Mouse (Mus musculus) mesoderm, embryonic 11.5 days (tissue): ENCODE data around the gene Zfp334.

Experiments used
- DNase-seq: peaks from one replicate; pipeline ENCODE4 v3.0.0-alpha.2; 2012; ENCODE audit warnings: low read depth, low spot score

Gene Zfp334

GRCm38 (mm10) chr2:165376001-165376400 lies 12.1 kb downstream of the Zfp334 start:
- DNase-seq = no peak

GRCm38 (mm10) chr2:165375478-165375877 lies 12.6 kb downstream of the Zfp334 start:
- no peak for DNase-seq

DNA sequence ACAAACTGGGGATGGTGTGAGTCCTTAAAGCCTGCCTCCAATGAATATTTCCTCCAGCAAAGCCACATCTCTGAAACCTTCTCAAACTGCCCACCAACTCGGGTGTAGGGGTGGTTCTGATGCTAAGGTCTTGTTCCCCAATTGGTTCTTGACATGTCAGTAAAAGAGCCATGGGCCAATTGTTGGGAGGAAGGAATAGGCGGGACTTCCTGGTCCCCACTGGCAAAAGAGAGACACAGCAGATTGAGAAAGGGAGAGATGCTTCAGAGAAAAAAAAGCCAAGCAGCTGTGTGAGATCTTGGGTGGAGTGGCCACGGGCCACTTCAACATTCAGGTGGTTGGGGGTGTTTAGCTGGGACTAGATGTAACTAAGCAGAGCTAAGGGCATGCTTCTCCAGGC lies 17.0 kb downstream of the Zfp334 start:
- no peak for DNase-seq

GRCm38 (mm10) chr2:165370348-165370747 lies 17.7 kb downstream of the Zfp334 start:
- DNase-seq = no peak

DNA sequence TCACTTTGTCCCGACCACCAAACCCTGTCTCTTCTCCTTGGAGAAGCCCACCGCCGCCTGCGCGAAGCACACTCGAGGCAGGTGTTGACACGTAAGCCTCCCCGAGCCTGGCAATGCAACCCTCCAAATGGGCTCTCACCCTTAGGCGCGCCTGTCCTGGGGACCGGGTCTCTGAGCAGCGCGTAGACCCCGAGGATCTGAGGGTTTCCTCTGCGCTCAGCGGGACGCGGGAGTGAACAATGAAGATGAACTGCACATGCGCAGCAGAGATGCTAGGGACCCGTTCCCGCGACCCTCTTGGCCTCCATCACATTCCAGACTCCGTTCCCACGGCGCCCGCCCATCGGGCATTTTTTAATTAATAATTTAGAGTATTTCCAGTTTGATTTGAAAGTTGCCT lies 19.6 kb downstream of the Zfp334 start, which contains the start of gene Zfp663:
Gene Zfp663, minus strand, starts transcription at position 234 of the 400 bp plus-strand sequence.
- DNase-seq = peak; percentile 87

DNA sequence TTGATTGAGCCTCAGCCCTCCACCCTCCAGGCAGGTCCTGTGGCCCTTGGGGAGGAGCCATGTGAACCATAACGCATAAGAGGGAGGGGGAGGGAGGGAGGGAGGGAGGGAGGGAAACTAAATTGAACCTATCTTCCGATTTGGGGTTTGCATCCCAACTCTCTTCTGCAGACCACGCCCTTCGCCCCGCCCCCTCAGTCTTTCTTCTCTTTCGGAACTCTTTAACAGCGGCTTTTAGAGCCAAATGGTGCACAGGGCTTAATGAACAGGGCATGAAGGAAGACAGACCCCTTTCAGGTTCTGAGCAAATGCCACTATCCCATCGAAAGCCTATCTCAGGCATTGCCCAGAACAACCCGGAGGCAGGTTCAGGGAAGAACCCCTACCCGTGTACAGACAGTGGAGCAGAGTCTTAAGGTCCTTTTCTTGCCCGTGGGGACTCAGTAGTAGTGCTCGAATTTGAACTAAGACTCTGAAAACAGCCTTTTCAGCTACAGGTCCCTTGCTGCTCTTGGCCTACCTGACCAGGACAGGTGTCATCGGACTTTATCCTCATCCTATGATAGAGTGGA lies 20.1 kb downstream of the Zfp334 start:
- DNase-seq = no peak

GRCm38 (mm10) chr2:165367047-165367520 lies 21.0 kb downstream of the Zfp334 start:
- DNase-seq = no peak

DNA sequence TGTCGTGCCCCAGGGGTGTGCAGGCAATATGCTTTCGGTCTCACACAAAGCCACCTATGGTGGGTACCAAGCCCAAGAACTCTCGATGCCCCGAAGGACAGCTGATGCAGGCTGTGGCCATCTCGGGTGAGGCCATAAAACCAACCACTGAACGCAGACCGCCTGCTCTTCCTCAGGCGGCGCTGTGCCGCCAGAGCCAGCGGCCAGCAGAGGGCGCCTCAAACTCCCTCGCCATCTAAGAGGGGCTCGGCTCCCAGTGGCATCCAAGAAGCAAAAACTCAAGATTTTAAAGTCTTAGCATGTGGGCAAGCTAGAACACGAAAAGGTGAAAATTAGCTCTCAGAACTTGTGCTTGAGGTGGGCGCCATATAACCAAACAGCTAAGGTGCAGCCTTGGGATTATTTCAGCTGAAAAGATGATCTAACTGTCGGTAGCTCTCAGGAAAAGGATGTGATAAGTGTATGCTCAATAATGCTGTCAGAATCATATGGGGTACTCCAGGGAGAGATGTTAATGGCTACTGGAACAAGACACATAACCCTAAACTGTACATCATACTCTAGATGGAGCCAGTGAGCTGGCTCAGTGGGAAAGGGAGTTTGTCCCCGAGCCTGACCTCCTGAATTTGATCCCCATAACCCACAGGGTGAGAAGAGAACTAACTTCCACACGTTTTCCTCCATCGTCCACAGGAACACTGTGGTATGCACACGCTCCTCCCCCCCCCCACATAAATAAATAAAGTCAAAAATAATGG lies 23.5 kb downstream of the Zfp334 start:
- peak; percentile 84 for DNase-seq

DNA sequence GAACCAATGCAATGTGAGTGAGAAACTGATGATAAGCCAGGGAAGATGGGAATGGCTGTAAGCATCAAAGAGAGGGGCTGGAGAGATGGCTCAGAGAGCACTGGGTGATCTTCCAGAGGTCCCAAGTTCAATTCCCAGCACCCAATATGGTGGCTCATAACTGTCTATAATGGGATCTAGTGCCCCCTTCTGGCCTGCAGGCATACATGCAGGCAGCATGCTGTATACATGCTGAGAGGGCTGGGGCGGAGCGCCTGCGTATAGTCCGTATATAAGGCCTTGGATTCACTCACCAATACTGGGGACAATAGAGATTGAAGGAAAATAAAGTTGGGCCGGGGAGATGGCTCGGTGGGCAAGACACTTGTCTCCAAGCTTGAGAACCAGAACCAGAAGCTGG lies 24.8 kb downstream of the Zfp334 start:
- DNase-seq = no peak

DNA sequence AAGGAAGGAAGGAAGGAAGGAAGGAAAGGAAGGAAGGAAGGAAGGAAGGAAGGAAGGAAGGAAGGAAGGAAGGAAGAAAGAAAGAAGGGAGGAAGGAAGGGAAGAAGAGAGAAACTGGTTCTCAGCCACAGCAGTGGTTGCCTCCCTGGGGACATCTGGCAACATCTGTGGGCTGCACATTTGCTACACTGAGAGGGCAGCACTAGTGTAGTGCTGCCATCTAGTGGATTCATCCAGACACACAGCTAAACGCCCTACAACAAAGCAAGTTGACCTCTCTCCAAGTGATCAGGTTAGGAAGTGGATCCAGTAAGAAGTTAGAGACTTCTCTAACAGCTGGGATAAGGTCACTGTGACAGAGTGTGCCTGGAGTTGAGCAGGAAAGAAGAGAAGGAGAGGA lies 27.2 kb downstream of the Zfp334 start:
- peak; percentile 91 for DNase-seq

GRCm38 (mm10) chr2:165351828-165352513 lies 36.1 kb downstream of the Zfp334 start:
- DNase-seq = no peak

DNA sequence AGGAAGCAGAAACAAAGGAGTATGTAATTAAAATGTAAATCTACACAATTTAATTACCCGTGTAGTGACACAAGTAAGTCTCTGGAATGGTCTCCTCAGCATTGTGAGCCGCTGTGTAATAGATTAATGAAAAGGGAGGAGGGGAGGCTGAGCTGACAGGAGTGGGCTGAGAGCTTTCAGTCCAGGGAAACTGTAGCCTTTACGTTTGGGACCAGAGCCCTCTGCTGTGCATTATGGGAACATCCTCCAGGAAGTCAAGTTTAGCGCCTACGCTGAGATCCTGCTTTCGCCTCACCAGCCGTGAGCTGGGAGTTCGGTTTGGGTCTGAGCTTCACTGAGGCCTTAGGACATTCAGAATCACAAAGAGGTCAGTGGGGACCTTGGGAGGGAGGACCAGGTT lies 38.6 kb downstream of the Zfp334 start:
- DNase-seq = peak; percentile 57

GRCm38 (mm10) chr2:165346180-165346579 lies 41.9 kb downstream of the Zfp334 start:
- DNase-seq = no peak

DNA sequence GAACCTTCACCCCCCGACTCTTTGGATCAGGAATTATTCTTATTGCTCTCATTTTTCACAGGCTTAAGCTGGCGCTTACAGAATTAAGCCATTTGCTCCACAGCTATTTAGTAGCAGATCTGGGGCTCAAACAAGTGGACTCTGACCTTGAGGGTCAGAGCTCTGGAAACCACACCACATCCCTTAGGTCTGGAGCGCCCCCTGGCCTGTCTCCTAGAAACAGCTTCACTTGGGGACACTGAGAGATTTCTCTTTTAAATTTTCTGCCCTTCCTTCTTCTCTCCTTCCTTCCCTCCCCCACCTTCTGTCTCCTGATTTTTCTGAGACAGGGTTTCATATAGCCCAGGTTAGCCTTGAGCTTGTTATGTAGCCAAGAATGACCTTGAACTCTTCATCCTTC lies 50.9 kb downstream of the Zfp334 start:
- peak; percentile 50 for DNase-seq

DNA sequence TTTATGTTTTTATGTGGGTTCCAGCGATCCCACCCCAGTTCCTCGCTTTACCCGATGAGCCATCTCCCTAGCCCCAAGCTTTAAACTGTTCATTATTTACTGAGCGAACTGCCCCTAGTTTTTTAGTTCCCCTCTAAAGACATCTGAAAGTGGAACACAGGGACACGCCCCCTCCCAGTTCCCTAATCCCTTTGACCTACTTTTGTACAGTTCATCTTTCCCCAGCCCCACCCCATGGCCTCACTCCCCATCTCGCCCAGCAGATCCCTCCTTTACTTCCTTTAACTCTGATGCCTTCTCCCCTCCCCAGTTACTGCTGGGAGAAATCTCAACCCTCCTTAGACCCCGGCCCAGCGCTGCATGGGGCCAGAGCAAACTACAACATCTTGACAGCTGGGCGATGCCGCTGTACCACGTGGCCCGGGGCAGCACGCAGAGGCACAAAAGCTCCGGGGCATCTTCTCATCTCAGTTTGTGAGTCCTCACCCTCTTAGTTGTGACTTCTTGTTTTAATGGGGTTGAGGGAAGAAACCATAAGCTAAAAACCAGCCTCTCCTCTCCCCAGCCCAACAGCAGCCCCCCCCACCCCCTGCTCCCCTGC lies 55.3 kb downstream of the Zfp334 start:
- DNase-seq = no peak

DNA sequence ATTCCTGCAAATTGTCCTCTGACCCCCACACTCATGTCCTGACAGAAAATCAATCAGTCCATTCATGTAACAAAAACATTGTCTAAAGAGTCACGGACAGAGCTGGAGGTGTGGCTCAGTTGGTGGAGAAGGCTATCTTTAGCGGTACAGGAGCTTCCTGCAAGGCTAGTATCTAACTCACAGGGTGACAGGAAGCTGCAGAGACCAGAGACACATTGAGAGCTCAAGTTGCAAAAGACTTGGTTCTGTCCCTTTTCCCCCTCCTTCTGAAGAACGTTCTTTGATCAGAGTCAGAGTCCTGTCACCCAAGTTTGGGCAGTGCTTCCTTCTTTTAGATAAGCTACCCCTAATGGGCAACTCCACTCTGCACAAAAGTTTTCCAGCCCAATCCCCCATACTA lies 58.4 kb downstream of the Zfp334 start:
- DNase-seq = no peak

DNA sequence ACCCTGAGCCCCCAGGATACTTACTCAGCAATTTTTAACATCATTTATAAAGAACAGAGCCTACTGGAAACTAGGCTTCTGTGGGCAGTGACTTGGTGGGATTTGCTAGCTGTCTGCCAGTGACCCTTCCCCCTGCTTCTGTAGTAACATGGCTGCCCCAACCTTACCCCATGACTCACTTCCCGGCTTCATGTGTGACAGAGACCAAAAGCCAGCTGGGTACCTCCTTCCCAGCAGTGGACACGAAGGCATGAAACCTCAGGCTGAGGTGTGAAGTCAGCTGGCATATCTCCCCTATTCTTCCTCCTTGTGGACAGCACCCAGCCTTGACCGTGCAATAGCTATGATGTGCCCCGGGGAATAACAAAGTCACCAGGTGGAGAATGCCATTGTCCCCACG lies 59.3 kb downstream of the Zfp334 start:
- no peak for DNase-seq

GRCm38 (mm10) chr2:165327386-165327785 lies 60.7 kb downstream of the Zfp334 start:
- DNase-seq = no peak

DNA sequence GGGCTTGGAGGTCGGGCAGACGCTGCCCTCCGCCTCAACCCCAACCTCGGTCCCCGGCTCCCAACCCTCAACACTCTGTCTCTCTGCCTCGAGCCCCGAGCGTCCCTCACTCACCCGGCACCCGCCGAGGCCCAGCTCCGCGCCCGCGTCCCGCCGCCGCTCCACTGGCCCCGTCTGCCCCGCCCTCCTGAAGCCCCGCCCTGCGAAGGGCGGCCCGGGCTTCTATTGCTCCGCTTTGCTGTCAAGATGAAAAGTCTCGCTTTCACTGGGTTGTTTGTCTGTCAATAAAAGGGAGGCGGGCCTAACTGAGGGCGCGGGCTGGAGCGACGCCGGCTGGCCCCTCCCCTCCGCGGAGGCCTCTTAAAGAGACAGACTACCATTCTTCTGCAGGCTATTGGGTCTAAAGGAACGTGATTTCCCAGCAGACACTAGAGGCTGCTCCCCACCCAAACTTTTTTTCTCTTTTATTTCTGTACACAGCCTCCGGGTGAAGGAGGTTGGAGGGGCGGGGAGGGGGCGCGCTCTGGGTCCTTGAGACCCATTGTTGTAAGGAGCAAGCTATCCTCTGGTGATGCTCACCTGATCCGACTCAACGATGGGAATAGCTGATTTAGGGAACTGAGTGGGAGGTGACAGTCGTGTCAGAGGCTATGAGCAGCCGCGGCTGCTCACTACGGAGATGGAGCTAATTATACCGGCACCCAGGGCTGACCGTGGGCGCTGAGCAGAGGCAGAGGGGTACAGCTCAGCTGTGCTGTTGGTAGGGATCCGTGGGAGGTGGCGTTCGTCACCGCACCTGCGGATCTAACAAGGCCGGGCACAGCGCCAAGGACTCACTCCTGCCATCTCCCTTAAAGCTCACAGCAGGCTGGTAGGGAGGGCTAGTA lies 61.5 kb downstream of the Zfp334 start, which contains the start of gene Elmo2:
Gene Elmo2, minus strand, starts transcription at position 176 of the 887 bp plus-strand sequence.
- DNase-seq = peak; percentile 97

- no peak for DNase-seq
Observed at GRCm38 (mm10) chr2:165325521-165326303, 62.3 kb downstream of the Zfp334 start.
